Mouse (Mus musculus) megakaryocyte, embryonic 14.5 days (primary cell): Measurements from ENCODE around the gene Tbc1d10c.

Source experiments
- FLI1 ChIP-seq: IDR thresholded peaks from 2 replicates; pipeline ENCODE4 v1.6.1; 2012; ENCODE audit warnings: low read length, inconsistent platforms, mixed read lengths
- GATA1 ChIP-seq: IDR thresholded peaks from 3 replicates; pipeline ENCODE4 v1.6.1; 2012; ENCODE audit warnings: mixed read lengths, low read length, inconsistent platforms, borderline replicate concordance

DNA sequence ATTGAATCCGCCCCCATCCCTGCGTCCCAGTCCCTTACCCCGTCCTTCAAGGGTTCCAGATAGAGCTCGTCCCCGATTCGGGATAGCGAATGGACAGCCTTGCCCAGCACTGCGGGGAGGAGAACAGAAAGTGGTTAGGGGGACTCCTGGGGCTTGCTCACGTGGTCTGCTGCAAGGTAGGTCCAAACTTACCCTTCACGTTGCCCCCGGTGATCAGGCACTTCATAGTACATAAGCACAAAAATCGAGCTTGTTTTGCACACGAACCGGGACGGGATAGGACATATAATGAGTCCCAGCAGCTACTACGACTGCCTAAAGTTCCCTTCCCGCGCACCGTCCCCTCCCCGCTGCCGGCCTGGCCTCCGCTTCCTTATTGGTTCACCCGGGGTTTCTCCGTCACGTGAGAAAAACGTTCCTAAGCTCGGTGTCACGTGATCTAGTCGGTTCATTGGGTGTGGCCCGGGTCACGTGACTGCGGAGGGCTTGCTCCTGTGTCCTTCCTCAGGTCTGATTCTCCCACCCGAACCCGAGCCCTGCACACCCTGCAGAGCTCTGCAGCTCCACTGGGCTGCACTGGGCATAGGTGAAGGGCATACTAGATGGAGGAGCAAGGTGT is 10.3 kb upstream of the Tbc1d10c start, which contains the start of gene Rad9a:
- TF ChIP-seq GATA1, result no peak
- TF ChIP-seq FLI1, result no peak
